Mouse (Mus musculus) intestine, embryonic 14.5 days (tissue): ENCODE measurements around the gene E330009J07Rik. TPM values are rescaled to one million over a fixed set of nuclear protein-coding genes. Genes with fewer than 3 reads are reported as not detected.

ENCODE experiments used
- ATAC-seq: fragments of 200-750 bp; cut with Nextera tagmentation; replicated peaks from 2 replicates; pipeline ENCODE4 v1.8.0; 2017; ENCODE audit warnings: low read depth, moderate number of reproducible peaks, moderate TSS enrichment, moderate library complexity; ENCODE audit not compliant: low FRiP score, low TSS enrichment
- DNase-seq: peaks from one replicate; pipeline ENCODE4 v3.0.0-alpha.2; 2018; ENCODE audit warnings: low spot score
- H3K27ac ChIP-seq: fragments of 300-500 bp; sonication (generic); 2 replicates; pipeline ENCODE4 v1.5.1; 2014; ENCODE audit warnings: low read depth, mild to moderate bottlenecking, control low read depth
- H3K27me3 ChIP-seq: fragments of 300-500 bp; sonication (generic); replicated peaks from 2 replicates; pipeline ENCODE4 v1.6.1; 2014; ENCODE audit warnings: low read length, control low read depth; ENCODE audit not compliant: control insufficient read depth, insufficient read depth
- H3K36me3 ChIP-seq: fragments of 300-500 bp; sonication (generic); 2 replicates; pipeline ENCODE4 v1.6.1; 2014; ENCODE audit warnings: low read length, control low read depth; ENCODE audit not compliant: control insufficient read depth, insufficient read depth
- H3K4me1 ChIP-seq: fragments of 300-500 bp; sonication (generic); replicated peaks from 2 replicates; pipeline ENCODE4 v1.6.1; 2014; ENCODE audit warnings: low read length, control low read depth, mixed read lengths; ENCODE audit not compliant: control insufficient read depth, insufficient read depth
- H3K4me2 ChIP-seq: fragments of 300-500 bp; sonication (generic); 2 replicates; pipeline ENCODE4 v1.6.1; 2014; ENCODE audit warnings: low read length
- H3K4me3 ChIP-seq: fragments of 300-500 bp; sonication (generic); 2 replicates; pipeline ENCODE4 v1.5.1; 2014; ENCODE audit warnings: low read depth, low read length, control low read depth, mixed read lengths
- H3K9ac ChIP-seq: fragments of 300-500 bp; sonication (generic); 2 replicates; pipeline ENCODE4 v1.6.1; 2014; ENCODE audit warnings: mild to moderate bottlenecking, low read length
- H3K9me3 ChIP-seq: fragments of 300-500 bp; sonication (generic); 2 replicates; pipeline ENCODE4 v1.6.1; 2016; ENCODE audit warnings: low read length, control low read depth; ENCODE audit not compliant: control insufficient read depth
- WGBS: fragments of 180-500 bp; shearing (Covaris S2); extraction: QIAGEN DNeasy Blood & Tissue Kit; methylation state at CpG from one replicate; pipeline ENCODE4 v1.1.7; 2014; 5-methylcytosine and 5-hydroxymethylcytosine counted together
- polyA plus RNA-seq: library from polyadenylated mRNA; unstranded; fragments of >200 nt; fragmentation: Nextera tagmentation; extraction: Ambion mirVana; gene quantifications from 2 replicates; pipeline ENCODE4 v1.2.1, GENCODE M21; 2014

The E330009J07Rik gene
- polyA plus RNA-seq, 1 experiment from 2014 or later, result 10.1 TPM

GRCm38 (mm10) chr6:40402031-40402430, 33.9 kb downstream of the E330009J07Rik start:
- H3K9ac ChIP-seq, result no peak overlapping the region
- no peak overlapping the region for H3K27ac ChIP-seq
- peaks cover 59% of the 10 kb centered on the region for H3K36me3 ChIP-seq
- no peak overlapping the region for H3K4me2 ChIP-seq
- DNase-seq (peak; percentile 21), ATAC-seq (0 out of 2 replicates have a peak, but pooled peaks have one; percentile 50)
- H3K4me3 ChIP-seq, result no peak overlapping the region
- no peaks in the 10 kb centered on the region for H3K4me1 ChIP-seq
- H3K9me3 ChIP-seq, result no peaks in the 10 kb centered on the region
- H3K27me3 ChIP-seq, result no peaks in the 10 kb centered on the region
- WGBS, result 45% methylated on average over 2 of the region's 2 CpGs

- DNase-seq (peak; percentile 81), ATAC-seq (0 out of 2 replicates have a peak, but pooled peaks have one; percentile 66)
- no peak overlapping the region for H3K27ac ChIP-seq
- H3K9me3 ChIP-seq, result no peaks in the 10 kb centered on the region
- no peak overlapping the region for H3K9ac ChIP-seq
- H3K4me1 ChIP-seq, result no peaks in the 10 kb centered on the region
- H3K27me3 ChIP-seq, result no peaks in the 10 kb centered on the region
- H3K36me3 ChIP-seq, result peaks cover 28% of the 10 kb centered on the region
- WGBS, result 29% methylated on average over 3 of the region's 3 CpGs
- H3K4me3 ChIP-seq, result no peak overlapping the region
- no peak overlapping the region for H3K4me2 ChIP-seq
Measured at GRCm38 (mm10) chr6:40393213-40393612, 42.7 kb downstream of the E330009J07Rik start.

DNA sequence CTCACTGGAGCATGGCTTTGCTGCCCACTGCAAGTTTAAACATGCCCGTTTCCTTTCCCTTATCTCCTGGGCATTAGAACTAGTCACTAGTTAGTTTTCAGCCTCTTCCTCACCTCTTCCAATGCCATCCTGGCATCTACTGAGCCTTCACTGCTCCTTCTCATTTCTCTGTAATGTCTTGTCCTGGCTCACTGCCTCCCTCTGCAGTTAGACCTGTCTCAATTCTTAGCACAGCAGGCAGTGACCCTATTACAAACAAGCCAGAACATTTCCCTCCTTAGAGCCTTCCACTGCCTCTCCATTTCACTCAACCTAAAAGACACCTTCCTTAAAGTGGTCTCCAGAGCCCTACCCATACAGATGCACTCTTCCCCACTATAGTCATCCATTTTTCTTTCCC, 45.0 kb downstream of the E330009J07Rik start:
- no peaks in the 10 kb centered on the region for H3K27me3 ChIP-seq
- H3K4me2 ChIP-seq, result no peak overlapping the region
- WGBS, result 88% methylated on average over 1 of the region's 1 CpGs
- H3K36me3 ChIP-seq, result peaks cover 41% of the 10 kb centered on the region
- no peak overlapping the region for H3K4me3 ChIP-seq
- H3K27ac ChIP-seq, result no peak overlapping the region
- no peaks in the 10 kb centered on the region for H3K9me3 ChIP-seq
- H3K9ac ChIP-seq, result no peak overlapping the region
- DNase-seq (no peak), ATAC-seq (no peak)
- no peaks in the 10 kb centered on the region for H3K4me1 ChIP-seq

DNA sequence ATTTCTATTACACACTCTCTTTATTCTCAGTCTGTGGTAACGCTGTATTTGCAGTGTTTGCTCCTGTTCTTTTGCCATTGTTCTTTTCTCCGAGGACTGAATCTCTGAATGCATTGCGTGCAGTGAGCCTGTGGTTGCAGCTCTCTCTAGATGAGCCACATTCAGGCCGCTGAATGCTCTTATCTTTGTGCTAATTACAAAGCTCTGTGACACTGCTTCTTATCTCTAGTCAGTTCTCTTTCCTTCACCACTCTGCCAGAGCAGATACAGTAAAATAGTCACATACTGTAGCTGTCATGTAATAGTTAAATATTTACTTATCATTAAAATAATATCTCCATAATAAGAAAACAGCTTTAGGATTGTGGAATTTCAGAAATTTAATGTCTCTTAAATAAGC, 47.3 kb downstream of the E330009J07Rik start:
- Histone ChIP-seq H3K9ac (no peak overlapping the region), H3K4me3 (no peak overlapping the region), H3K4me1 (no peaks in the 10 kb centered on the region), H3K9me3 (no peaks in the 10 kb centered on the region), H3K27me3 (no peaks in the 10 kb centered on the region), H3K27ac (no peak overlapping the region), H3K36me3 (peaks cover 27% of the 10 kb centered on the region), H3K4me2 (no peak overlapping the region)
- no peak for ATAC-seq
- DNase-seq, result no peak
- 79% methylated on average over 4 of the region's 4 CpGs for WGBS

DNA sequence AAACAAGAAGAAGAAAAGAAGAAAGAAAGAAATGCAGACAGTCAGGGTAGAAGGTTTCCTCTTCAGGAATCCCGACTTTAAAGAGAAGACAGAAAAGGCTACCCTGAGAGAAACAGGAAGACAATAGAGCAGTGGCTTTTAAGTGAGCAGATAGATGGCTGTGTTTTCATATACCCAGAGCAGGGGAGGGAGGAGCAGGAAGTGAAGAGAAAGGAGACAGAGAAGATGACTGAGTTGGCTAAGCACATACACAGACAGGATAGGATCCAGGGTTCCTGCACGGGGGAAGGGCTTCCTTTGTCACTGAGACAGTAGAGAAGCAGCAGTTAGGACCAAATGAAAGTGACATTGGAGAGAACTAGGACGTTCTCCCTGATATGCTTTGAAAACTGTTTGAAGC, 50.3 kb downstream of the E330009J07Rik start:
- Histone ChIP-seq H3K4me2 (no peak overlapping the region), H3K4me3 (no peak overlapping the region), H3K36me3 (peaks cover 21% of the 10 kb centered on the region), H3K27ac (no peak overlapping the region), H3K27me3 (no peaks in the 10 kb centered on the region), H3K9ac (no peak overlapping the region), H3K9me3 (no peaks in the 10 kb centered on the region), H3K4me1 (no peaks in the 10 kb centered on the region)
- ATAC-seq, result no peak
- 64% methylated on average over 3 of the region's 3 CpGs for WGBS
- no peak for DNase-seq

- H3K9ac ChIP-seq, result no peak overlapping the region
- ATAC-seq, result no peak
- H3K27me3 ChIP-seq, result no peaks in the 10 kb centered on the region
- H3K27ac ChIP-seq, result no peak overlapping the region
- H3K4me3 ChIP-seq, result no peak overlapping the region
- no peak overlapping the region for H3K4me2 ChIP-seq
- no peaks in the 10 kb centered on the region for H3K4me1 ChIP-seq
- WGBS, result 70% methylated on average over 4 of the region's 4 CpGs
- DNase-seq, result no peak
- H3K36me3 ChIP-seq, result peaks cover 20% of the 10 kb centered on the region; the same call in 1 of the 2 replicates
- H3K9me3 ChIP-seq, result no peaks in the 10 kb centered on the region
Measured at GRCm38 (mm10) chr6:40381908-40382307, 54.0 kb downstream of the E330009J07Rik start.

DNA sequence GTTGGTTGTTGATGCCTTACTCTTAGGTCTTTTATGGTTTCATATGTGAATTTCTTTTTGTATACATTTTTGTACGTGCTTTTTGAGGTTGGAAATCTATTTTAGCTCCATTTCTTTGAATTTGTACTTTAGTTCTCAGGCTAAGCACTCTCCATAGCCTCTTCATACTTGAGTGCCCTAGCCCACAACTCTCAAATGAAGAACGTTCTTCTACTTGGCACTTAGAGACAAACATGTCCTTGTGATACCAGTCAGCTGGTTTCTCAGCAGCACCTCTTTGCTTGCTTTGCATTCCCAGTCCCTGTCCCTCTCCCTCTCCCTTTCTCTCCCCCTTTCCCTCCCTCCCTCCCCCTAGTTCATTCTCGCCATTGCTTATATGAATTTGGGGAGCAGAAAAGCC, 55.8 kb downstream of the E330009J07Rik start:
- H3K27ac ChIP-seq, result no peak overlapping the region
- peaks cover 23% of the 10 kb centered on the region; the same call in 1 of the 2 replicates for H3K36me3 ChIP-seq
- no peaks in the 10 kb centered on the region for H3K27me3 ChIP-seq
- DNase-seq (no peak), ATAC-seq (no peak)
- no peaks in the 10 kb centered on the region for H3K4me1 ChIP-seq
- H3K9ac ChIP-seq, result no peak overlapping the region
- 81% methylated on average over 3 of the region's 3 CpGs for WGBS
- H3K4me3 ChIP-seq, result no peak overlapping the region
- H3K4me2 ChIP-seq, result no peak overlapping the region
- H3K9me3 ChIP-seq, result no peaks in the 10 kb centered on the region

- no peak overlapping the region for H3K27ac ChIP-seq
- 90% methylated on average over 6 of the region's 6 CpGs for WGBS
- ATAC-seq, result no peak
Measured at GRCm38 (mm10) chr6:40371031-40371430, 64.9 kb downstream of the E330009J07Rik start.

DNA sequence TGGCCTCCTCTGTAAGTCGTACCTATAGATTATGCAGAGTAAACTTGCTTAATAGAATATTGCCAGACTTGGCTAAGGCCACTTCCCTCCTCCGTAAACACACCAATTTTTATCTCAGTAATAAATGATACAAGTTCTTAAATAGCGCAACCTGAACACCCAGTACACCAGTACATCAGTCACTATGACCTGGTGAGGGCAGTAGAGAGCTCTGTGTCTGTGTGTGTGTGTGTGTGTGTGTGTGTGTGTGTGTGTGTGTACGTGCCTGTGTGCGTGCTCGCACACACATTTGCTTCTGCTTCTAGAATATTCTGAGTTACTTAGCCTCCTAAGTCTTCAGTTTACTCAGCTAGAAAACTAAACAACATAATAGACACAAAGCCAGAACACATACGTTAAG, 82.6 kb downstream of the E330009J07Rik start:
- no peak overlapping the region for H3K27ac ChIP-seq
- H3K27me3 ChIP-seq, result no peaks in the 10 kb centered on the region
- no peak overlapping the region for H3K4me2 ChIP-seq
- WGBS, result 90% methylated on average over 7 of the region's 7 CpGs
- DNase-seq, result no peak
- ATAC-seq, result no peak
- no peaks in the 10 kb centered on the region for H3K4me1 ChIP-seq
- no peaks in the 10 kb centered on the region for H3K9me3 ChIP-seq
- peaks cover 15% of the 10 kb centered on the region; the same call in 1 of the 2 replicates for H3K36me3 ChIP-seq
- no peak overlapping the region for H3K4me3 ChIP-seq
- H3K9ac ChIP-seq, result no peak overlapping the region

More at GRCm38 (mm10) chr6:40371031-40371430, 64.9 kb downstream of the E330009J07Rik start:
- DNase-seq, result no peak
- Histone ChIP-seq H3K4me1 (no peaks in the 10 kb centered on the region), H3K27me3 (no peaks in the 10 kb centered on the region), H3K9me3 (no peaks in the 10 kb centered on the region), H3K4me3 (no peak overlapping the region), H3K9ac (no peak overlapping the region), H3K4me2 (no peak overlapping the region), H3K36me3 (peaks cover 15% of the 10 kb centered on the region)
